Mouse (Mus musculus): ENCODE data around the gene Rab25.

Rab25 gene

DNA sequence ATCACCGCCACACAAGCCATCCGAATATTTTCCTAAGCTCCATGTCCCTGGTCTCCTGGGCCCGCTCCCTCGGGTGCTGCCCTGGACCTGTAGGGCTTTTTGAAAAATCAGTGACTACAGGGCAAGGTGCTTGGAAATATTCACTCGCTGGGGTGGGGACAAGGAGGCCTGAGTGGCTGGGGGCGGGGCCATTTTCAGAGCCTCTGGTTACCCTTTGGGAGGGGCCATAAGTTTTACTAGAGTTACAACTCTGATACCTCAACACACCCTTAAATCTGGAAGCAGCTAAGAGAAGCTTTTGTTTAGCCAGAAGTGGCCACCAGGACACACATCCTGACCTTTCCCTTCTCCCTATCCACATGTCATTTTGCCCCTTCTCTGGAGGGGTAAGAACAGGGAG, 11.0 kb downstream of the Rab25 start:
- no peak for TF ChIP-seq GATA4 (IDR thresholded peaks at IDR 0.05; ENCODE audit: insufficient replicate concordance, low read length)

DNA sequence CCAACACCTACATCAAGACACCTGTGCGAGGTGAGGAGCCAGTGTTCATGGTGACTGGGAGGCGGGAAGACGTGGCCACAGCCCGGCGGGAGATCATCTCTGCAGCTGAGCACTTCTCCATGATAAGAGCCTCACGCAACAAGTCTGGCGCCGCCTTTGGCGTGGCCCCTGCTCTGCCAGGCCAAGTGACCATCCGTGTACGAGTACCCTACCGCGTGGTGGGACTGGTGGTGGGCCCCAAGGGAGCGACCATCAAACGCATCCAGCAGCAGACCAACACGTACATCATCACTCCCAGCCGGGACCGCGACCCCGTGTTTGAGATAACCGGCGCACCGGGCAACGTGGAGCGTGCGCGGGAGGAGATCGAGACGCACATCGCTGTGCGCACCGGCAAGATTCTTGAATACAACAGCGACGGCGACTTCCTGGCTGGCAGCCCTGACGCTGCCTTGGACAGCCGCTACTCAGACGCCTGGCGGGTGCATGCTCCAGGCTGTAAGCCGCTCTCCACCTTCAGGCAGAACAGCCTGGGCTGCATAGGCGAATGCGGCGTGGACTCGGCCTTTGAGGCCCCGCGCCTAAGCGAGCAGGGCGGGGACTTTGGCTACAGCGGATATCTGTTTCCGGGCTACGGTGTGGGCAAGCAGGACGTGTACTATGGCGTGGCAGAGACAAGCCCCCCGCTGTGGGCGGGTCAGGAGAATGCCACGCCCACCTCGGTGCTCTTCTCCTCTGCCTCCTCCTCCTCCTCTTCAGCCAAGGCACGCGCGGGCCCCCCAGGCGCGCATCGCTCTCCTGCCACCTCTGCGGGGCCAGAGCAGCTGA, 11.8 kb downstream of the Rab25 start:
- no peak for TF ChIP-seq GATA4 (IDR thresholded peaks at IDR 0.05; ENCODE audit: insufficient replicate concordance, low read length)

DNA sequence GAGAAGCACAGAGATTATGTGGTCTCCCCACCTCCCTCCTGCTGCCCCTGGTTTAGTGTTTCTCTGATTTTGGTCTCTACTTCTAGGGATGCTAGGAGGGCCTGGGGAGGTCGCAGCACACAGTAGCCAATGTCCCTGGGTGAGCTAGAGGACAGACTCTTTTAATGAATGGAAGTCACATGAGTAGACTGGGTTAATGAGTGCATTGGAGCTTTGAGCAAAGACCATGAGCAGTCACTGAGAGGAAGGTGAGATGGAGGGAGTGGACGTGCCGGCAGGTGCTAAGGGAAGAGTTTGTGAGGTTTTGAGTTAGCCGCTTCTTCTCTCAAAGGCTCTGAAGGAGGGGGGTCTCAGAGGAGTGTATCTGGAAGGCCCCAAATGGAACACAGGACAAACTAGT, 12.6 kb downstream of the Rab25 start:
- TF ChIP-seq GATA4 (IDR thresholded peaks at IDR 0.05; ENCODE audit: insufficient replicate concordance, low read length) = no peak

DNA sequence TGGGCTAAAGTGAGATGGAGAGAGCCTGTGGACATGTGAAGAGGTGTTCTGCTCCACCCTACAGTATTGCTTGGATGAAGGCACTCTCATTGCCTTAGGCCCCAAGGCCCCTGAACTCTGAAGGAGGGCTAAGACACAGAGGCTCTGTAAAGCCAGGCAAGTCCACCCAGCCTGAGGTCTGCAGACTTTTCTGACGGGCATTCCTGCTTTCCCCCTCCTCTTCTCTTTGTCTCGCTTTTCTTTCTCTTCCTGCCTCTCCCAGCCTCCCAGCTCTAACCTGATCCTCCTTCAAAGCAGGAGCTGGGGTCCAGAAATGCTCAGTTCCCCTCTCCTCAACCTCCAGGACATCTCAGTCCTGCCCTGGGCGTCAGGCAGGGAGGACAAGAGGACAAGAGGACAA, 13.1 kb downstream of the Rab25 start:
- no peak for TF ChIP-seq GATA4 (IDR thresholded peaks at IDR 0.05; ENCODE audit: insufficient replicate concordance, low read length)

DNA sequence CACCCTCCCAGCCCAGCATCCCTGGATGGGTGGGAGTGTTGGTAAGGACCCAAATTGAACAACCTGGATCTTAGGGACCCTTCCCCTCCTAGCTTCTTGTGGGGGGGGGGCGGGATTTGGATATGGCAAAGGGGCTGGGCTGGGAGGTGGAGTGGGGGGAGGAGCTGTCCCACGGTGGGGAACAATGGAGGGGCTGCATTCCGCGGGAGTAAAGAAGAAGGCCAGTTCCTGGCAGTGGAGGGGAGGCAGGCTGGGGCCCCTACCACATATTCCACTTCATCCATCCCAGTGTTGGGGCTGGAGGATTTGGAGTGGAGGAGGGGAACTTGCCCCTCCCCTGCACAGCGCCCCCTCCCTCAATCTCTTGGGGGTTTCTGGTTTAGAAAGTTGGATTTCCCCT, 14.4 kb downstream of the Rab25 start:
- TF ChIP-seq GATA4 (IDR thresholded peaks at IDR 0.05; ENCODE audit: insufficient replicate concordance, low read length) = no peak

DNA sequence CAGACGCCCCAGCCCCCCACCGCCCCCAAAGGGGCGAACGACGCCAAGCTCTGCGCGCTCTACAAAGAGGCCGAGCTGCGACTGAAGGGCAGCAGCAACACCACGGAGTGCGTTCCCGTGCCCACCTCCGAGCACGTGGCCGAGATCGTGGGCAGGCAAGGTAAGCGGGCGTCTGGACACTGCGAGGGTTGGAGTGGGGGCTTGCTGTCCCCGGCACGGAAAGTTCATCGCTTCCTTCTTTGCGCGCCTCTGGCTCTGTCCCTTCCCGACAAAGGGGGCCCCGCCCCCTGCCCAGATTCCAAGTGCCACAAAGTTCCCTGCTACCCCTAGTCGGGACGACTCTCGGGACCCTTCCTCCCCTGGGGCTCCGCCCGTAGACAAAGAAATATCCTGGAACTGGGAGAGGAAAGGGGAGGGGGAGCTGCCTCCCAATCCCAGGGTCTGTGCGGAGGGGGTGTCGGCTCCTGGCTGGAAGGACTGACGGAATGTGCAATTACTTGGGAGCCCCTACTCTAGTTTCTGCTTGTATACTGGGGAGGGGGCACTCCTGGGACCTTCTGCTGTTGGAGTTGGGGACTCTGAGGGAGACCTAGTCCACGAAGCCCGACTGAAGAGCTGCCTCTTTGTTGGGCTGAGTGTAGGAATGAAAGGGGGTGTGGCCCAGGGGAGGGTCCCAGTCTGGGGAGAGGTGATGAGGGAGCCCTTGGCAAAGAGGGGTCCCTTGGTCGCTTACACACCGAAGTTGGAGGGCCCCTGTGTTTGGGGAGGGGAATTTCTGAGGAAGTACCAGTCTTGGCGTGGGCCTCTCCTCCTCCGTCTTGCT, 15.2 kb downstream of the Rab25 start:
- no peak for TF ChIP-seq GATA4 (IDR thresholded peaks at IDR 0.05; ENCODE audit: insufficient replicate concordance, low read length)

DNA sequence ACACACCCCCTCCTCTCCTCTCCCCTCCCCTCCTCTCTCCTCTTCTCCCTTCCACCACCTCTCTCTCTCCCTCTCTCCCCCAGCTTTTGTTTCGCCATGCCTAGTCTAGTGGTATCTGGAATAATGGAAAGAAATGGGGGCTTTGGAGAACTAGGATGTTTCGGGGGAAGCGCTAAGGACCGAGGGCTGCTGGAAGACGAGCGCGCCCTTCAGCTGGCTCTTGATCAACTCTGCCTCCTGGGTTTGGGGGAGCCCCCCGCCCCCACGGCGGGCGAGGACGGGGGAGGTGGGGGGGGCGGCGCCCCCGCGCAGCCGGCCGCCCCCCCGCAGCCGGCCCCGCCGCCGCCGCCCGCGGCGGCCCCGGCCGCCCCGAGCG, 15.8 kb downstream of the Rab25 start, which contains the start of gene Mex3a:
TSS of gene Mex3a (plus strand) at position 97 of the 376 bp plus-strand sequence.
- no peak for TF ChIP-seq GATA4 (IDR thresholded peaks at IDR 0.05; ENCODE audit: insufficient replicate concordance, low read length)

DNA sequence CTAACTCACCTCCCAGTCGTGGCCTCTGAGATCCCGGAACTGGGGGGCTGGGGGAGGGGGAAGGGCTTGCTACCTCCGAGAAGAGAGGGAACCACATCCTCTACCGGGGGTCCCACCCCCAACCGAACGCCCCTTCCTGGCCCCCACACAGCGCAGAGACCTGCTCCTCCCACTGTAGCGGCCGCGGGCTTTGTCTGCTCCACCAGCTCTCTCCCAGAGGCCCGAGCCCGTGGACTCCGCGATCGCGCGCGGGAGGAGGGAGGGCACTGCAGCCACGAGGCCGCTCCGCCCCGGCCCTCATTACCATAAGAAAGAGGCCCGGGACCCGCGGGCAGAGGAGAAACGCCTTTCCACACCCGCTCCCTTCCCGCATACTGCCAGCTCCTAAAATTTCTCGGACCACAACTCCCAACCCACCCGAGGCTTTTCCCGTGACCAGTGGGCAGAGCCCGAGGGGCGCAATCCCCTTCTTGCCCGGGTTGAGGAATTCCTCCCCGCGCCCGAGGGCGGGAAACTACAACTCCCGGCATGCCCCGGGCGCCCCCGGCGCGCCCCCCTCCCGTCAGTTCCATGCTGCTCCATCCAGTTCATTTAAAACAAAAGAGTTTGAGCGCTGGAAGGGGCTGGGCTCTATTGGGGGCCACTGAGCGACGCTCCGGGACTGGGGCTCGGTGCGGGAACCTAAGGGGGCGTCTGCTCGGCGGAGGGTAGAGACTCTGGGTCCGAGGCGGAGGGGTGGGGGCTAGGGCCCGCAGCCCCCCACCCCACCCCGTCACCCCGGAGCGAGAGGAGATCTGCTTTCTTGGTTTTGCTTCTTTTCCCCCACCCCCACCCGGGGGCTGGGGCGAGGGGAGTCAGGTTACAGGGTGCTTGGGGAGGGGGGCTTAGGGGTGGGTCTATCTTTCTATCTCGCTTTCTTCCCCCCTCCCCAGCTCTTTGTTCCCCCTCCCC, 16.5 kb downstream of the Rab25 start:
- no peak for TF ChIP-seq GATA4 (IDR thresholded peaks at IDR 0.05; ENCODE audit: insufficient replicate concordance, low read length)

DNA sequence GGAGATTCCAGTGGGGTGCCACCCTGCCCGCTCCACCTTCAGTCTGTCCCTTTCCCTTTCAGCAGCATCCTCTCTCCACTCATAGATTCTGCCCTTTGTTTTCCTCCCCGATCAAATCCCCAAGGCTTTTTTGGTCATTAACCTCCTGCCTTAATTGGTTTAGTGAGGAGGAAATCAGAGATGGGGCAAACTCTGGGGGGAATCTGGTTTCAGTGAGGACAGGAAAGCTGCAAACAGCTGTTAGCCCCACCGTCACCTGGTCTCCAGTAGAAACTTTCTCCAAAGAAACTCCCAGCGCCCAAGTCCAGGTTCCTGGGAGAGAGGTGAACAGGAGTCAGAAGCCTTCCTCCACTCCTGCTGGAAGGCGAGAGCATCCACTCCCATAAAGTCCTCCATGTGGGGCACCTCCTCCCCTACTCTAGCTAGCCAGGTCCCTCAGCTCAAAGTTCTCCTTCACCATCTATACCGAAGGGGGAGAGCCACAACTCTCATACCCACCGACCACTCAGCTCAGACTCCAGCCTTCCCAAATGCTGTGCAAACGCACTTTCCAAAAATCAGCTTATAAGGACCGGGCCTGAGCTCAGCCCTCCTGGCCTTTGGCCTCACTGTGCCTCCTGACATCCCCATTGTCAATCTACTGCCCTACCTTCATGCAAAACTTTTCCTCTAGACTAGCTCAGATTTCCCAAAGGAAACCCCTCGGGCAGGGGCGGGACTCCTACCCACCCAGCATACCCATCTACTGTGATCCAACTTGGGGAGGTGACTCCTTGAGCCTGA, 17.8 kb downstream of the Rab25 start:
- TF ChIP-seq GATA4 (IDR thresholded peaks at IDR 0.05; ENCODE audit: insufficient replicate concordance, low read length) = no peak

DNA sequence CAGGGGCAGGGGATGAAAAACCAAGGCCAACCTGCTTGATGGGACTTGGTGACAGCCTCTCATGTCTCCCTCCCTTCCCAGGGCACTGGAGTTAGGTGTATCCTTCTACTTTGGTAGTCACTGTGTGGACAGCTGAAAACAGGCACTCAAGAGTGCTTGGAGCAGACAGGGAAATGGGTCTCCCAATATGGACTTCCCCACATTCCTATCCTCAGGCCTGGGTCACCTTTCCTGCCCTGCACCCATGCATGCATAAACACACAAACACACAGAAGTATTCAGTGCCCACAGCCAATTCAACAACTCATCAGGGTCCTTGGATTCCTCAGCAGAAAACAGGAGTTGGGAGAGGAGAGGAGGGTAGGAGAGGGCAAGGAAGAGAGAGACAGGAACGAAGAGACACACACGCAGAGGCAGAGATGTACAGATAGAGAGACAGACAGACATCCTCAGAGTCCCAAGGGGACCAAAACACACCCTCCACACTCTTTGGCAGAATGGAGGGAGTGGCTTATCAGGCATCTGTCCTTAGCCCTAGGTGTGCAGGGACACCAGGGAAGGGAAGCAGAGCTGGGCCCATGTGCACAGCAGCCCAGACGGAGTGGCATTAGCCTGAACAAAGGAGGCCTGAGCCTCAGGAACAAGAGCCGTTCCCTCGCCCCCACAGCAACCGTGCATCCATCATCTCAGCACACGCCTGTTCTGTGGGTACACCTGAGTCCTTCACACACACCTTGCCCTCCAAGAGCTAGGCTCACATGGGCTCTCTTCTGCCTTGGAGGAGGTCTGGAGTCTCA, 18.7 kb downstream of the Rab25 start:
- TF ChIP-seq GATA4 (IDR thresholded peaks at IDR 0.05; ENCODE audit: insufficient replicate concordance, low read length) = no peak

DNA sequence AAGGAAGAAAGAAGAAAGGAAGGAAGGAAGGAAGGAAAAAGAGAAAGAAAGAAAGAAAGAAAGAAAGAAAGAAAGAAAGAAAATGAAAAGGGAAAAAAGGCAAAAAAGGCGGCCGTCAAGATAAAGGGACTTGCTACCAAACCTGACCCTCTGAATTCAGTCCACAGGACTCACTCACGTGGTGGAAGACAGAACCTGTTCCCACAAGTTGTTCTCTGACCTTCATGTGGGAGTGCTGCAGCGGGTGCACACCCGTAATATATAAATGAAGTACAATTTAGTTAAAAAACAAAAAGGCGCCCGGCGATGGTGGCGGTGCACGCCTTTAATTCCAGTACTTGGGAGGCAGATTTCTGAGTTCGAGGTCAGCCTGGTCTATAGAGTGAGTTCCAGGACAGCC, 19.5 kb downstream of the Rab25 start:
- no peak for TF ChIP-seq GATA4 (IDR thresholded peaks at IDR 0.05; ENCODE audit: insufficient replicate concordance, low read length)

DNA sequence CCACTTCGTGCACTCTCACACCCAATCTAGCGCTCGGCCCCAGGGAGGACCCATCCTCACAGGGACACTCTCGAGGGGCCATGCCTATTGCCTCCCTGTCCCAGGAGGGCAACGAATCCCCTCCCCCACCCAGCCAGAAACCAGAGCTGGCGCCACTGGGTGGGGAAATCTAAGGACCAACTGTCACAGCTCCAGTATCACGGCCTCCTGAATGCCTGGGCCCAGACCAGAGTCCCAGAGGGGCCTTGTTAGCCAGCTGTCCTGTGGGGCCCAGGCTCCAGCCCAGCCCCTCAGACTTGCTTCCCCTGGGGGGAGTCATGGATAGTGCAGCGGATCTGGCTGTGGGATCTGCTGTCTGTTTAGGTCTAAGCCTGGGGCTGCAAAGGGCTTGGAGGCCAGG, 20.5 kb downstream of the Rab25 start:
- no peak for TF ChIP-seq GATA4 (IDR thresholded peaks at IDR 0.05; ENCODE audit: insufficient replicate concordance, low read length)
